Comparison of ENCODE assay signal across 19 mouse cellular contexts in genomic region chr8:125113171-125113570, GRCm38 (mm10). TPM values are rescaled to one million over a fixed set of nuclear protein-coding genes. Genes with fewer than 3 reads are reported as not detected.
DNase-seq lines count a peak whose midpoint lies in the region; ATAC-seq and TF ChIP-seq lines count a peak whose summit lies in the region.
"Had no signal": no experiment of that assay in that cellular context is flagged by ENCODE, and none has a peak within 500 bp of the region (broad histone marks: within the 10 kb centered on the region; RNA-seq: fewer than 3 reads in every experiment).

No protein-coding gene starts in this region.

- no peak for ATAC-seq in hindbrain, postnatal 0 days
- no peak for ATAC-seq in hindbrain, embryonic 12.5 days (ENCODE audit: low FRiP score)
- ATAC-seq in kidney, embryonic 15.5 days (replicated peaks; ENCODE audit: low FRiP score), result no peak; the same call in 1 of the 2 replicates
- ATAC-seq in midbrain, embryonic 12.5 days (ENCODE audit: low FRiP score, low read depth), result peak; percentile 60; the same call in 1 of the 2 replicates
- ATAC-seq: intestine, postnatal 0 days had no signal

- no peaks in the 10 kb centered on the region for H3K27me3 ChIP-seq in hindbrain, postnatal 0 days (ENCODE audit: insufficient read depth, low read length)
- H3K27me3 ChIP-seq in hindbrain, embryonic 12.5 days, result no peaks in the 10 kb centered on the region
- H3K27me3 ChIP-seq in kidney, embryonic 15.5 days, result 0 out of 2 replicates have a peak, but pooled peaks cover under 1% of the 10 kb centered on the region
- H3K27me3 ChIP-seq in midbrain, embryonic 12.5 days, result peaks cover 15% of the 10 kb centered on the region
- H3K27me3 ChIP-seq: embryonic facial prominence, embryonic 13.5 days; forebrain, embryonic 12.5 days; hindbrain, embryonic 15.5 days had no signal

- H3K9me3 ChIP-seq in hindbrain, postnatal 0 days (ENCODE audit: low read length), result no peaks in the 10 kb centered on the region
- H3K9me3 ChIP-seq in hindbrain, embryonic 12.5 days (replicated peaks), result no peaks in the 10 kb centered on the region
- no peaks in the 10 kb centered on the region for H3K9me3 ChIP-seq in kidney, embryonic 15.5 days (replicated peaks)
- H3K9me3 ChIP-seq in midbrain, embryonic 12.5 days, result no peaks in the 10 kb centered on the region
- H3K9me3 ChIP-seq: embryonic facial prominence, embryonic 13.5 days; forebrain, embryonic 12.5 days; hindbrain, embryonic 15.5 days; limb, embryonic 13.5 days had no signal

- H3K4me3 ChIP-seq in hindbrain, postnatal 0 days (ENCODE audit: low read length), result no peak overlapping the region
- H3K4me3 ChIP-seq in hindbrain, embryonic 12.5 days, result no peak overlapping the region
- no peak overlapping the region for H3K4me3 ChIP-seq in kidney, embryonic 15.5 days (replicated peaks)
- H3K4me3 ChIP-seq in midbrain, embryonic 12.5 days, result no peak overlapping the region
- H3K4me3 ChIP-seq: embryonic facial prominence, embryonic 13.5 days; forebrain, embryonic 12.5 days; heart, adult 2 months; hindbrain, embryonic 15.5 days; limb, embryonic 13.5 days had no signal

- H3K36me3 ChIP-seq in hindbrain, postnatal 0 days (ENCODE audit: insufficient read depth, low read length), result no peaks in the 10 kb centered on the region
- H3K36me3 ChIP-seq in hindbrain, embryonic 12.5 days, result no peaks in the 10 kb centered on the region
- H3K36me3 ChIP-seq in kidney, embryonic 15.5 days, result no peaks in the 10 kb centered on the region
- H3K36me3 ChIP-seq in midbrain, embryonic 12.5 days, result no peaks in the 10 kb centered on the region
- H3K36me3 ChIP-seq: embryonic facial prominence, embryonic 13.5 days; forebrain, embryonic 12.5 days; hindbrain, embryonic 15.5 days; limb, embryonic 13.5 days had no signal

- H3K4me1 ChIP-seq in hindbrain, postnatal 0 days (ENCODE audit: insufficient read depth, low read length), result peaks cover 8% of the 10 kb centered on the region
- H3K4me1 ChIP-seq in hindbrain, embryonic 12.5 days, result peaks cover 8% of the 10 kb centered on the region; the same call in 1 of the 2 replicates
- H3K4me1 ChIP-seq in kidney, embryonic 15.5 days, result peaks cover 4% of the 10 kb centered on the region
- H3K4me1 ChIP-seq in midbrain, embryonic 12.5 days, result peaks cover 6% of the 10 kb centered on the region; the same call in 1 of the 2 replicates
- H3K4me1 ChIP-seq: embryonic facial prominence, embryonic 13.5 days; limb, embryonic 13.5 days had no signal

- H3K4me2 ChIP-seq in hindbrain, postnatal 0 days (ENCODE audit: low read depth, low read length), result no peak overlapping the region
- no peak overlapping the region for H3K4me2 ChIP-seq in hindbrain, embryonic 12.5 days (replicated peaks)
- no peak overlapping the region for H3K4me2 ChIP-seq in kidney, embryonic 15.5 days
- no peak overlapping the region for H3K4me2 ChIP-seq in midbrain, embryonic 12.5 days (replicated peaks)
- H3K4me2 ChIP-seq: embryonic facial prominence, embryonic 13.5 days; forebrain, embryonic 12.5 days; hindbrain, embryonic 15.5 days; limb, embryonic 13.5 days had no signal

- H3K9ac ChIP-seq in hindbrain, postnatal 0 days (replicated peaks; ENCODE audit: low read length), result no peak overlapping the region
- no peak overlapping the region for H3K9ac ChIP-seq in hindbrain, embryonic 12.5 days
- no peak overlapping the region for H3K9ac ChIP-seq in kidney, embryonic 15.5 days
- no peak overlapping the region for H3K9ac ChIP-seq in midbrain, embryonic 12.5 days (replicated peaks)
- H3K9ac ChIP-seq: embryonic facial prominence, embryonic 13.5 days; forebrain, embryonic 12.5 days; hindbrain, embryonic 15.5 days; limb, embryonic 13.5 days had no signal

- TF ChIP-seq CTCF in hindbrain, postnatal 0 days (IDR thresholded peaks at IDR 0.05; ENCODE audit: low read depth), result no peak

- DNase-seq in hindbrain, postnatal 0 days (ENCODE audit: low spot score), result peak; percentile 22
- DNase-seq in thymus, adult 18-20 months, result no peak
- DNase-seq in yolk sac, embryonic 10.5 days (ENCODE audit: low spot score), result no peak
- DNase-seq in layer of hippocampus, postnatal 14 days (ENCODE audit: low spot score in 2 of 2), result no peak
- DNase-seq: adrenal gland, adult 8-10 months; cerebellum, adult 2 months; gastrocnemius, postnatal 14 days; heart, adult 2 months; lung, postnatal 14 days; thymus, postnatal 14 days had no signal

- 41% methylated on average over 9 of the region's 9 CpGs for WGBS in hindbrain, postnatal 0 days
- 61% methylated on average over 9 of the region's 9 CpGs for WGBS in hindbrain, embryonic 12.5 days
- WGBS in kidney, embryonic 15.5 days, result 43% methylated on average over 9 of the region's 9 CpGs
- 27% methylated on average over 9 of the region's 9 CpGs for WGBS in midbrain, embryonic 12.5 days

- no peak overlapping the region for H3K27ac ChIP-seq in hindbrain, postnatal 0 days
- no peak overlapping the region for H3K27ac ChIP-seq in hindbrain, embryonic 12.5 days
- 0 out of 2 replicates have a peak overlapping the region, but pooled peaks have one; percentile 39 for H3K27ac ChIP-seq in kidney, embryonic 15.5 days
- no peak overlapping the region; the same call in 1 of the 2 replicates for H3K27ac ChIP-seq in midbrain, embryonic 12.5 days (replicated peaks)
- H3K27ac ChIP-seq: embryonic facial prominence, embryonic 13.5 days; forebrain, embryonic 12.5 days; heart, adult 2 months; limb, embryonic 13.5 days had no signal

RNA-seq across cellular contexts. Expression of gene Disc1, which starts 59.2 kb away (rescaled TPM):
- total RNA-seq in hindbrain, postnatal 0 days (2014; rRNA removed), result 7.1 and 10.7 TPM in 2 replicates
- polyA plus RNA-seq in hindbrain, postnatal 0 days (2015; fragmentation: Nextera tagmentation; extraction: Ambion mirVana), result 2.2 and 2.5 TPM in 2 replicates
- 2.7 and 2.8 TPM in 2 replicates for polyA plus RNA-seq in hindbrain, embryonic 12.5 days (2016; fragmentation: Nextera tagmentation; extraction: Ambion mirVana)
- 2.1 and 3.6 TPM in 2 replicates for polyA plus RNA-seq in kidney, embryonic 15.5 days (2015; fragmentation: Nextera tagmentation; extraction: Ambion mirVana)
- 1.6 and 2.3 TPM in 2 replicates for polyA plus RNA-seq in midbrain, embryonic 12.5 days (2016; fragmentation: Nextera tagmentation; extraction: Ambion mirVana)
- 1 to 10 TPM; 4.5 to 5.7 TPM for total RNA-seq in layer of hippocampus, postnatal 14 days (2021)
- total RNA-seq: megakaryocyte-erythroid progenitor cell, adult 5-6 weeks had no signal
